Mouse (Mus musculus) liver, embryonic 15.5 days (tissue): ENCODE measurements around the gene R3hdm1. TPM values are rescaled to one million over a fixed set of nuclear protein-coding genes. Genes with fewer than 3 reads are reported as not detected.

Experiments used
- ATAC-seq: fragments of 200-750 bp; cut with Nextera tagmentation; 2 replicates; pipeline ENCODE4 v1.8.0; 2017; ENCODE audit warnings: moderate number of reproducible peaks, mild to moderate bottlenecking, moderate library complexity; ENCODE audit not compliant: insufficient read depth
- H3K27ac ChIP-seq: fragments of 300-500 bp; sonication (generic); replicated peaks from 2 replicates; pipeline ENCODE4 v1.5.1; 2015; ENCODE audit warnings: mild to moderate bottlenecking, inconsistent platforms
- H3K27me3 ChIP-seq: fragments of 300-500 bp; sonication (generic); 2 replicates; pipeline ENCODE4 v1.6.1; 2015; ENCODE audit warnings: mild to moderate bottlenecking, inconsistent platforms
- H3K36me3 ChIP-seq: fragments of 300-500 bp; sonication (generic); replicated peaks from 2 replicates; pipeline ENCODE4 v1.6.1; 2015; ENCODE audit warnings: moderate library complexity, mild to moderate bottlenecking, inconsistent platforms
- H3K4me1 ChIP-seq: fragments of 300-500 bp; sonication (generic); replicated peaks from 2 replicates; pipeline ENCODE4 v1.6.1; 2015; ENCODE audit warnings: inconsistent platforms
- H3K4me2 ChIP-seq: fragments of 300-500 bp; sonication (generic); 2 replicates; pipeline ENCODE4 v1.6.1; 2015; ENCODE audit warnings: moderate library complexity, mild to moderate bottlenecking, inconsistent platforms
- H3K4me3 ChIP-seq: fragments of 300-500 bp; sonication (generic); replicated peaks from 2 replicates; pipeline ENCODE4 v1.5.1; 2015; ENCODE audit warnings: mild to moderate bottlenecking, inconsistent platforms
- H3K9ac ChIP-seq: fragments of 300-500 bp; sonication (generic); 2 replicates; pipeline ENCODE4 v1.6.1; 2015; ENCODE audit warnings: moderate library complexity, mild to moderate bottlenecking, inconsistent platforms
- H3K9me3 ChIP-seq: fragments of 300-500 bp; sonication (generic); replicated peaks from 2 replicates; pipeline ENCODE4 v1.6.1; 2016; ENCODE audit warnings: inconsistent platforms
- WGBS: fragments of 180-500 bp; shearing (Covaris S2); methylation state at CpG from one replicate; pipeline ENCODE4 v1.1.7; 2015; ENCODE audit warnings: mixed read lengths; ENCODE audit not compliant: insufficient replicate concordance; 5-methylcytosine and 5-hydroxymethylcytosine counted together
- polyA plus RNA-seq: library from polyadenylated mRNA; unstranded; fragments of >200 nt; fragmentation: Nextera tagmentation; extraction: Ambion mirVana; gene quantifications from 2 replicates; pipeline ENCODE4 v1.2.1, GENCODE M21; 2015

The R3hdm1 gene
- polyA plus RNA-seq, 1 experiment from 2014 or later: 31.1 TPM

GRCm38 (mm10) chr1:128141039-128141438, 37.9 kb downstream of the R3hdm1 start:
- Histone ChIP-seq H3K27ac (no peak overlapping the region), H3K9ac (no peak overlapping the region), H3K4me2 (no peak overlapping the region), H3K9me3 (no peaks in the 10 kb centered on the region), H3K27me3 (no peaks in the 10 kb centered on the region), H3K4me3 (no peak overlapping the region), H3K4me1 (no peaks in the 10 kb centered on the region), H3K36me3 (no peaks in the 10 kb centered on the region)
- ATAC-seq: no peak

- H3K27ac ChIP-seq: no peak overlapping the region
- no peaks in the 10 kb centered on the region for H3K36me3 ChIP-seq
- no peak overlapping the region for H3K4me3 ChIP-seq
- no peak overlapping the region for H3K9ac ChIP-seq
- H3K27me3 ChIP-seq: no peaks in the 10 kb centered on the region
- no peaks in the 10 kb centered on the region for H3K4me1 ChIP-seq
- no peak for ATAC-seq
- no peak overlapping the region for H3K4me2 ChIP-seq
- no peaks in the 10 kb centered on the region for H3K9me3 ChIP-seq
Measured at GRCm38 (mm10) chr1:128141737-128142136, 38.6 kb downstream of the R3hdm1 start.

- no peak overlapping the region for H3K4me3 ChIP-seq
- H3K9me3 ChIP-seq: no peaks in the 10 kb centered on the region
- H3K27ac ChIP-seq: no peak overlapping the region
- no peak overlapping the region for H3K4me2 ChIP-seq
- ATAC-seq: no peak
- no peaks in the 10 kb centered on the region for H3K4me1 ChIP-seq
- no peak overlapping the region for H3K9ac ChIP-seq
- H3K27me3 ChIP-seq: no peaks in the 10 kb centered on the region
- 88% methylated on average over 1 of the region's 1 CpGs for WGBS
- H3K36me3 ChIP-seq: 0 out of 2 replicates have a peak, but pooled peaks cover 3% of the 10 kb centered on the region
Measured at GRCm38 (mm10) chr1:128166956-128167355, 63.9 kb downstream of the R3hdm1 start.

- no peak overlapping the region for H3K9ac ChIP-seq
- no peak overlapping the region for H3K4me3 ChIP-seq
- peaks cover 6% of the 10 kb centered on the region for H3K36me3 ChIP-seq
- no peak for ATAC-seq
- H3K4me1 ChIP-seq: no peaks in the 10 kb centered on the region
- H3K9me3 ChIP-seq: no peaks in the 10 kb centered on the region
- H3K27ac ChIP-seq: no peak overlapping the region
- no peaks in the 10 kb centered on the region for H3K27me3 ChIP-seq
- H3K4me2 ChIP-seq: no peak overlapping the region
Measured at GRCm38 (mm10) chr1:128170104-128170503, 67.0 kb downstream of the R3hdm1 start.

GRCm38 (mm10) chr1:128191426-128191825, 88.3 kb downstream of the R3hdm1 start:
- Histone ChIP-seq H3K36me3 (peaks cover 59% of the 10 kb centered on the region), H3K27me3 (no peaks in the 10 kb centered on the region), H3K27ac (no peak overlapping the region), H3K4me1 (no peaks in the 10 kb centered on the region), H3K9me3 (no peaks in the 10 kb centered on the region), H3K9ac (no peak overlapping the region), H3K4me2 (no peak overlapping the region), H3K4me3 (no peak overlapping the region)
- ATAC-seq: no peak
- 60% methylated on average over 2 of the region's 2 CpGs for WGBS

GRCm38 (mm10) chr1:128192369-128192768, 89.3 kb downstream of the R3hdm1 start:
- Histone ChIP-seq H3K9me3 (no peaks in the 10 kb centered on the region), H3K27ac (no peak overlapping the region), H3K4me3 (no peak overlapping the region), H3K4me2 (no peak overlapping the region), H3K27me3 (no peaks in the 10 kb centered on the region), H3K36me3 (peaks cover 58% of the 10 kb centered on the region), H3K4me1 (no peaks in the 10 kb centered on the region), H3K9ac (no peak overlapping the region)
- WGBS: 81% methylated on average over 7 of the region's 7 CpGs
- no peak for ATAC-seq

GRCm38 (mm10) chr1:128194011-128194410, 90.9 kb downstream of the R3hdm1 start:
- Histone ChIP-seq H3K4me2 (no peak overlapping the region), H3K4me1 (no peaks in the 10 kb centered on the region), H3K9ac (no peak overlapping the region), H3K36me3 (peaks cover 56% of the 10 kb centered on the region), H3K27ac (no peak overlapping the region), H3K9me3 (no peaks in the 10 kb centered on the region), H3K4me3 (no peak overlapping the region), H3K27me3 (no peaks in the 10 kb centered on the region)
- 74% methylated on average over 2 of the region's 2 CpGs for WGBS
- no peak for ATAC-seq

- Histone ChIP-seq H3K9me3 (no peaks in the 10 kb centered on the region), H3K4me1 (no peaks in the 10 kb centered on the region), H3K9ac (no peak overlapping the region), H3K27ac (no peak overlapping the region), H3K4me2 (no peak overlapping the region), H3K27me3 (no peaks in the 10 kb centered on the region), H3K36me3 (peaks cover 53% of the 10 kb centered on the region), H3K4me3 (no peak overlapping the region)
- ATAC-seq: no peak
- WGBS: 76% methylated on average over 1 of the region's 1 CpGs
Measured at GRCm38 (mm10) chr1:128197353-128197752, 94.3 kb downstream of the R3hdm1 start.

GRCm38 (mm10) chr1:128213261-128213660, 110.2 kb downstream of the R3hdm1 start:
- H3K4me1 ChIP-seq: no peaks in the 10 kb centered on the region
- no peak overlapping the region for H3K4me2 ChIP-seq
- H3K27me3 ChIP-seq: no peaks in the 10 kb centered on the region
- WGBS: 69% methylated on average over 5 of the region's 5 CpGs
- no peak for ATAC-seq
- no peak overlapping the region for H3K27ac ChIP-seq
- H3K9me3 ChIP-seq: no peaks in the 10 kb centered on the region
- no peak overlapping the region for H3K9ac ChIP-seq
- H3K36me3 ChIP-seq: peaks cover 52% of the 10 kb centered on the region
- H3K4me3 ChIP-seq: no peak overlapping the region

GRCm38 (mm10) chr1:128221886-128222285, 118.8 kb downstream of the R3hdm1 start:
- H3K4me3 ChIP-seq: no peak overlapping the region
- ATAC-seq: no peak
- no peaks in the 10 kb centered on the region for H3K9me3 ChIP-seq
- H3K36me3 ChIP-seq: peaks cover 51% of the 10 kb centered on the region
- no peak overlapping the region for H3K4me2 ChIP-seq
- no peaks in the 10 kb centered on the region for H3K4me1 ChIP-seq
- 80% methylated on average over 2 of the region's 2 CpGs for WGBS
- no peaks in the 10 kb centered on the region for H3K27me3 ChIP-seq
- no peak overlapping the region for H3K27ac ChIP-seq
- H3K9ac ChIP-seq: no peak overlapping the region

GRCm38 (mm10) chr1:128223304-128223703, 120.2 kb downstream of the R3hdm1 start:
- Histone ChIP-seq H3K27ac (no peak overlapping the region), H3K4me1 (no peaks in the 10 kb centered on the region), H3K4me2 (no peak overlapping the region), H3K27me3 (no peaks in the 10 kb centered on the region), H3K9ac (no peak overlapping the region), H3K9me3 (no peaks in the 10 kb centered on the region), H3K4me3 (no peak overlapping the region), H3K36me3 (peaks cover 47% of the 10 kb centered on the region)
- WGBS: 80% methylated on average over 1 of the region's 1 CpGs
- no peak for ATAC-seq

GRCm38 (mm10) chr1:128235181-128235580, 132.1 kb downstream of the R3hdm1 start:
- Histone ChIP-seq H3K4me2 (no peak overlapping the region), H3K4me3 (no peak overlapping the region), H3K4me1 (no peaks in the 10 kb centered on the region), H3K36me3 (peaks cover 72% of the 10 kb centered on the region), H3K27ac (no peak overlapping the region), H3K9me3 (no peaks in the 10 kb centered on the region), H3K27me3 (no peaks in the 10 kb centered on the region), H3K9ac (no peak overlapping the region)
- ATAC-seq: no peak
- 89% methylated on average over 4 of the region's 4 CpGs for WGBS
